Mouse (Mus musculus) left cerebral cortex, adult 9 months (tissue): ENCODE data around the gene Cd80.

Source experiments
- DNase-seq, 2 experiments: peaks; one replicate each; pipeline ENCODE4 v3.0.0; 2022; ENCODE audit warnings: low spot score in 2 of 2

The Cd80 gene

GRCm38 (mm10) chr16:38522129-38523084 lies 67.0 kb downstream of the Cd80 start, which contains the start of gene Timmdc1:
TSS of gene Timmdc1 (minus strand) at chr16:38522663.
- DNase-seq: peak; percentile 92 to 96

- no peak for DNase-seq
Measured at GRCm38 (mm10) chr16:38526264-38526663, 70.9 kb downstream of the Cd80 start.

- DNase-seq: peak in 1 of 2 experiments; percentile 84
Measured at GRCm38 (mm10) chr16:38536544-38537146, 81.3 kb downstream of the Cd80 start.

GRCm38 (mm10) chr16:38538716-38539380 lies 83.5 kb downstream of the Cd80 start:
- DNase-seq: no peak
